Mouse (Mus musculus): ENCODE results near the gene Hist2h2be. TPM values are rescaled to one million over a fixed set of nuclear protein-coding genes. Genes with fewer than 3 reads are reported as not detected.

Gene Hist2h2be
- polyA plus RNA-seq (2012; rRNA removed), result 8.3 and 14.1 TPM in 2 replicates

DNA sequence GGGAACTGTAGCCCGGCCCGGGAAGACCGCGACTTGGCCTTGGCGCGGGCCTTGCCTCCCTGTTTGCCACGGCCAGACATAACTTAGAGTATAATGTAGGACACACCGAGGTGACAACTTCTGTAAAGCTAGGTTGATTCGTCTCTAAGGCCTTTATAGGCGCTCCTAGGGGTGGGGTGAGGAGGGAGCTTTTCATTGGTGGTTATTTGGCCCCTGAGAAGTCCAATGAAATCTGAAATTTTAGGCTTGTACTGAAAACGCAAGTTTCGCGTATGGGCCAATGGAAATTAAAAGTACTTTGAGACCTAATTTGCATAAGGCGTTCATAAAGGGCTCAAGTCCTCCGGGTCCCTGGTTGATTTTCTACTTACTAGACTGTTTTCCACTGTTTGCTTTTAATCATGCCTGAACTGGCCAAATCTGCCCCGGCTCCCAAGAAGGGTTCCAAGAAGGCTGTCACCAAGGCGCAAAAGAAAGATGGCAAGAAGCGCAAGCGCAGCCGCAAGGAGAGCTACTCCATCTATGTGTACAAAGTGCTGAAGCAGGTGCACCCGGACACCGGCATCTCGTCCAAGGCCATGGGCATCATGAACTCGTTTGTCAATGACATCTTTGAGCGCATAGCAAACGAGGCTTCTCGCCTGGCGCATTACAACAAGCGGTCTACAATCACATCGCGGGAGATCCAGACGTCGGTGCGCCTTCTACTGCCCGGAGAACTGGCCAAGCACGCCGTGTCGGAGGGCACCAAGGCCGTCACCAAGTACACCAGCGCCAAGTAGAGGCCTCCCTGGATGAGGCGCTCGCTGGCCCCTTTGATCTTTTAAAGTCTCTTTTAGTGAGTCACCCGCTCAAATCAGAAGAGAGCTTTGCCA lies at the start of gene Hist2h2be, which contains the start of gene Hist2h2ac:
Gene Hist2h2be, plus strand, starts transcription at position 355 of the 875 bp plus-strand sequence.
Gene Hist2h2ac, minus strand, starts transcription at position 116 of the 875 bp plus-strand sequence.

GRCm38 (mm10) chr3:96172197-96173178 lies 48.4 kb upstream of the Hist2h2be start, which contains the start of gene Sf3b4:
Gene Sf3b4 (plus strand): TSS chr3:96172332.

DNA sequence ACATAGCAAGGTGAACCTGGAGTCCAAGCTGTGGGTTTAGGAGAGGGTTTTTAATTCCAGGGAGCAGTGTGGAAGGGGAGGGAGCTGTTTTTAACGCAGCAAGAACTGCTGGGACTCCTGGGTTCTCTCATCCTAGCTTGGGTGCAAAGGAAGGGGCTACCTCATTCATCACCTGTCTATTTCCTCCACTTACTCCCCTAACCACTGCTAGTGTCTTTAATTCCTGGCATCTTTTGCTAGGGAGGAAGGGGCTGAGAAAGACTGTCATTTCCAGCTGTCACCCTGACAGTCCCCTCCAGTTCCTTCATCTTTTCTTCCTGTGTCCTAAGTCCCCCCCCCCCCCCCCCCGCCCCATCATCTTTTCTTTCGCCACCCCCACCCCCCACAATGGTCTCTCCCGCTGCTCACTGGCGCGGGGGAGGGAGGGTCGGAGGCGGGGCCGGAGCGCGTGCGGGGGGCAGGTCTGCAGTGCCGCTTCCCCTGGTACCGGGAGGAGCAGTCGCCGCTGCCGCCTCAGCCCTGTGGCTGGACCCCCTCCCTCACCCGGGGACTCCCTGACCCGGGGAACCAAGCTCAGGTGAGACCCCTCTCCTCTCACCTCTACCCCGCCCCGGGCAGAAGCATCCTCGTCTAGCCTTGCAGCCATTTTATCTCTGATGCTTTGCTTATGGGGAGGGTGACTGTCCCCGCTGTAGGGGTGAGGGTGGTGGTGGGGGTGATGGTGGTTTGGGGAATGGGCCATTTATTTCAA lies 40.0 kb upstream of the Hist2h2be start, which contains the start of gene Sv2a:
Gene Sv2a, plus strand, starts transcription at position 425 of the 751 bp plus-strand sequence.

DNA sequence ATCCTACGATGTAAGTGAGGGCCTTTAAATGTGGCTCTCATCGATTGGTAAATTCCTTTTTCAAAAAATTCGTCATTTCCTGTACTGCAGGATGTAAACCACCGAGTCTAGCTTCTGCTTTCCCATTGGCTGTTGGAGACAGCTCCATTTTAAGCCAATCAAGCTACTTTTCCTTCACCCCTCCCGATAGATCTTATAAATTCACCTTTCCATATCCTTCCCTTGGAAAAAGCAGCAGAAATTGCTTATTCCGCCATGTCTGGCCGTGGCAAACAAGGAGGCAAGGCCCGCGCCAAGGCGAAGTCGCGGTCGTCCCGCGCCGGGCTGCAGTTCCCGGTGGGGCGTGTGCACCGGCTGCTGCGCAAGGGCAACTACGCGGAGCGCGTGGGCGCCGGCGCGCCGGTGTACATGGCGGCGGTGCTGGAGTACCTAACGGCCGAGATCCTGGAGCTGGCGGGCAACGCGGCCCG lies 1.2 kb upstream of the Hist2h2be start, which contains the start of the genes Bola1 and Hist2h2ab:
Gene Bola1, minus strand, starts transcription at position 49 of the 470 bp plus-strand sequence.
Gene Hist2h2ab, plus strand, starts transcription at position 205 of the 470 bp plus-strand sequence.

DNA sequence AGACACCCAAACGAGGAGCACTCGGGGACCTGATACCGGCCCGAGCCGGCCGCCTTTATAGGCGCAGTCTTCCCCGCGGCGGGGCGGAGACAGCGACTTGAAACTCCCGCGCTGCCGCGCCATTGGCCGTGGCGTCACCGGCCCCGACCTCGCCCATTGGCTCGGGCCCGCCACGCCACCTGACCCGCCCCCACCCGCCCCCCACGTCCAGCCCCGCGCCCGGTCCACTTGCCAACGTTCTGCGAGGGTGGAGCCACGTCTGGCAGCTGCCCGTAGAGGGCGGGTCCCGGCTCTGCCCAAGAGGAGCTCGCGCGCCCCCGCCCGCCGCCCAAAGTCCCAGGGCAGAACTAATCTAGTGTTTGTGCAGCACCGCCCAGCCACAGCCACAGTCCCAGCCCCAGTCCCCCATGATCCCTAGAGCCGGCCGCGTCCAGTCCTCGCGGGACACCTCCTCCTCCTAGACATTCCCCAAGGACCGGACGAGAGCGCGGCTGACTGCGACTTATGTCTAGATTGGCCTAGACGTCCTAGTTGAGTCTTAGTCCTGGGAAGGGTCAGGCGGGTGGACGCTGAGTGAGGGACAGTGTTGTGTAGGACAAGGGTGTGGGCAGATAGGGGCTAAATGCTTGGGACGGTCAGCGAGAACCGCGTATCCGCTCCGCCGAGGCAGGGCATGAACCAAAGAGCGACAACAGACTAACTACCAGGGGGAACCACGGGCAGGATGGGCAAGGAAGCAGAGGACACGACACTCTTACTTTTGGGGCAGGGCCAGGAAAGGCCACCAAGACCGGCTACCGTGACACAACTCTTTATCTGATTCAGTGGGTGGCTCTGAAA lies 18.3 kb downstream of the Hist2h2be start, which contains the start of gene Hist2h3c2:
Gene Hist2h3c2, minus strand, starts transcription at position 174 of the 840 bp plus-strand sequence.

GRCm38 (mm10) chr3:96239949-96240798 lies 19.3 kb downstream of the Hist2h2be start, which contains the start of gene Hist2h2aa2:
Gene Hist2h2aa2 (minus strand): TSS chr3:96240276.

GRCm38 (mm10) chr3:96245003-96245886 lies 24.3 kb downstream of the Hist2h2be start, which contains the start of gene Hist2h2aa1:
Gene Hist2h2aa1 (plus strand): TSS chr3:96245497.

GRCm38 (mm10) chr3:96246427-96246856 lies 25.5 kb downstream of the Hist2h2be start, which contains the start of gene Hist2h3c1:
Gene Hist2h3c1 (plus strand): TSS chr3:96246685.

DNA sequence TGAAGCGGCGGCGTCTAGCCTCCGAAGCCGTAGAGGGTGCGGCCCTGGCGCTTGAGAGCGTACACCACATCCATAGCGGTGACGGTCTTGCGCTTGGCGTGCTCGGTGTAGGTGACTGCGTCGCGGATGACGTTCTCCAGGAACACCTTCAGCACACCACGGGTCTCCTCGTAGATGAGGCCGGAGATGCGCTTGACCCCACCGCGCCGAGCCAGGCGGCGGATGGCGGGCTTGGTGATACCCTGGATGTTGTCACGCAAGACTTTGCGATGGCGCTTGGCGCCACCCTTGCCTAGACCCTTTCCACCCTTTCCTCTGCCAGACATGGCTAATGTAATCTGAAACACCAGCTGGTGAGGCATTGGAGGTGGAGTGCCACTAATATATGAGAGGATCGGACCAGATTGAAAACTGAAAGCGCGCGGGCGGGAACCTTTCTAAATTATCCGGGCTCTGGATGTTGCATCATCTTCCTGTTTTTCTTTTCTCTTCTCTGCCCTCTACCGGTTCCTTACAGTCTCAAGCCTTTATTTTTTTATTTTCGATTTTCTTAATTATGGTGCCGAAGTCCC lies 42.1 kb downstream of the Hist2h2be start, which contains the start of gene Hist2h4:
Gene Hist2h4, minus strand, starts transcription at position 333 of the 572 bp plus-strand sequence.

DNA sequence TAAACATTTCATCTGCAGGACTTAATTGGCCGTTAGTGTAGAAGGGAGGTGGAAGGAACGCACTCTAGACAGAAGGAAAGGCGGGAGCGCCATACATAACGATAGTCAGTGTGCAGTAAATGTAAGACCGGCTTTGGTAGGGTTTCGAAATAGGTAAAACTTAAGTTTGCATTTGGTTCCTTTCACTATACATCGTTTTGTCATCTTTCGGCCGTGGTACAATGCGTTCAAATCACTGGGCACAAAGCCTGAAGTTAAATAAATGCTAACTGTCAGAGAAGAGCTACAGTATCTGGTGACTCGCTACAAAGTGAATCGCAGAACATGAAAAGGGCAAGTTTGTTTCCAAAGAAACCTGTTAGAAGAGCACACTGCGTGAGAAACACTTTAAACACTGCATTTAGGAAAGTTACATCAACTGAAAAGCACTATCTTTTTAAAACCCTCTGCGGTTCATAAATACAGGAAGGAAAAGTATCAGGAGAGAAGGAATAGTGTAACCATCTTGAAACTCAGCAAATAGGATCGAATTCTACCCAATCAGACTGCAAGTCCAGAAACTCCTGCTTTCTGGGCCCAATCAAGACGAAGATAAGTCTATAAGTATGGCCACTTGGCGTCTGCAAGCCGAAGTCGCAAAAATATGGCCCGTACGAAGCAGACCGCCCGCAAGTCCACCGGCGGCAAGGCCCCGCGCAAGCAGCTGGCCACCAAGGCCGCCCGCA lies 47.3 kb downstream of the Hist2h2be start, which contains the start of gene Hist2h3b:
Gene Hist2h3b, plus strand, starts transcription at position 604 of the 725 bp plus-strand sequence.

GRCm38 (mm10) chr3:96269511-96270474 lies 48.9 kb downstream of the Hist2h2be start, which contains the start of gene Hist2h2bb:
Gene Hist2h2bb (plus strand): TSS chr3:96269752.

